Mouse (Mus musculus): ENCODE measurements around the gene Slc25a12.

Slc25a12 gene

DNA sequence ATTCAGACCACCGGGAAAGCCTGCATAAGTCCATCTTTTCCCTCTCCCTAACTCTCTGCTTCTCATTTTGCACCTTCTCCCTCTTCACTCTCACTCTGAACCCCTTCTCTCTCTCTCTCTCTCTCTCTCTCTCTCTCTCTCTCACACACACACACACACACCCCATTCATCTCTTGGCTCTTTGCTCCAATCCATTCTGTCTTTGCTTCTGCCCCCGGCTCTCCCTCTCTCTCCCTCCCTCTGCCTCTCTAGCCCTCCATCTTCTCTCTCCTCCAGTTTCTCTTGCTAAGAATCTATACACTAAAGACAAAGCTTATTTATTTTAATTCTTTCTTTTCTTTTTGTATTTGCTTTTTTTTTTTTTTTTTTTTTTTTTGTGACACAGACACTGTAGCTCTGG, 57.8 kb downstream of the Slc25a12 start:
- no peak for DNase-seq (ENCODE audit: low spot score)

DNA sequence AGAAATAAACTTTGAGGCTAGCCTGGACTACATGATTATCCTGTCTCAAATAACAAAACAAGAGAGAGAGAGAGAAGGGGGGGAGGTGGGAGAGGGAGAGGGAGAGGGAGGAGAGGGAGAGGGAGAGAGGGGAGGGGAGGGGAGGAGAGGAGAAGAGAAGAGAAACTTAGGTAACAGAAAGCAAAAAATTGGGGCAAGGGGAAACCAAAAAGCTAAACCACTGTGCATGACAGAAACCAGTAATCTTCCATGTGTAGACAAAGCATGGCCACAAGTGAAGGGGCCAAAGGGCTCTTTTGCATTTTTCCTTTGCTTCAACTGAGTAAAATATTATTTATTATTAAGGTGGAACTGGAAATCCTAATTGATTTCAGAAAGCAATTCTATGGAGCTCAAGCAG, 61.2 kb downstream of the Slc25a12 start:
- no peak for DNase-seq (ENCODE audit: low spot score)

DNA sequence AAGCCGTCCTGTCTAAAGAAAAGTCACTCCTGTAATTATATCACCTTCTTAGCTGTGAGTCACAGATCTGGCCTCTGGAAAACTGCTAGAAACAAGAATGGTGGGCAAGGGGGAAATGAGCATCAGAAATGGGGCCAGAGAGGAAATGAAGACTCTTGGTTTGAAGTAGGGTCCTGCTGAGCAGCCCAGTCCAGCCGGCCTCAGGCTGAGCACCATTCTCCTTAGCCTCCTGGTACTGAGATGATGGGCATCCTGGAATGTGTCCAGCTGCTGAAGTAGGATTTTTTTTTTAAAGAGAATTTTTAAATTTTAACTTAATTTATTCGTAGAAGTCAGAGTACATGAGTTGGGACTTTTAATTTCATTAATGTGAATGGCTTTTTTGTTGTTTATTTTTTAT, 62.7 kb downstream of the Slc25a12 start:
- DNase-seq (ENCODE audit: low spot score): no peak

DNA sequence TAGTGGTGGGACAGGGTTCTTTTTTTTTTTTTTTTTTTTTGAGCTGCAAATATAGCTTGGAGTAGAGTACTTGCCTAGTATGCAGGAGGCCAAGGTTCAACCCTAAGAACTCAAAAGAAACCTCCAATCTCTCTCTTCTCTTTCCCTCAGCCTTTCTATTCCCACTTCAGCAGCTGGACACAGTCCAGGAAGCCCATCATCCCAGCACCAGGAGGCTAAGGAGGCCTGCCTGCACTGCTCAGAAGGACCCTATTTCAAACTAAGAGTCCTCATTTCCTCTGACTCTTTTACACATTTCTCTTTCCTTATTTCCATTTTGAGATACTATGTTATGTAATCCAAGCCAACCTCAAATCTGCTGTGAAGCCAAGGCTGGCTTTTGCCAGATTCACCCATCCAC, 64.3 kb downstream of the Slc25a12 start:
- no peak for DNase-seq (ENCODE audit: low spot score)

DNA sequence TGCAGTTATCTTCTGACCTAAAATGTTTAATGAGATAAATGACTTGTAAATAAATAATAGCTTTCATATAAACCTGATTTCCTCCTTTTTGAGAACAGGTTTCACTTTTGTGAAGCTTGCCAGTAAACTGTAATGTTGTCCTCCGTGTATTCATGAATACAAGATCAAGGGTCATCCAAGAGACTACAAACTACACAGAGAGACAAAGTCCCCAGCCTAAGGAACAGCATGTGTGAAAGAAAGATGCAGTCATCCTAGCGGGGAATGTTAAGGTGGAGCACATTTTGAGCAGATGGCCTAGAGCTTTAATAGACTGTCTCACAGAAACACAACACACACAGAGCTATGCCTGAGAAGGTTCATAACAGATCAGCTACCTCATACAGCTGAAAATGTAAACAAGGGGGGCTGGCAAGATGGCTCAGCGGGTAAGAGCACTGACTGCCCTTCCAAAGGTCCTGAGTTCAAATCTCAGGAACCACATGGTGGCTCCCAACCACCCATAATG, 65.3 kb downstream of the Slc25a12 start:
- no peak for DNase-seq (ENCODE audit: low spot score)

DNA sequence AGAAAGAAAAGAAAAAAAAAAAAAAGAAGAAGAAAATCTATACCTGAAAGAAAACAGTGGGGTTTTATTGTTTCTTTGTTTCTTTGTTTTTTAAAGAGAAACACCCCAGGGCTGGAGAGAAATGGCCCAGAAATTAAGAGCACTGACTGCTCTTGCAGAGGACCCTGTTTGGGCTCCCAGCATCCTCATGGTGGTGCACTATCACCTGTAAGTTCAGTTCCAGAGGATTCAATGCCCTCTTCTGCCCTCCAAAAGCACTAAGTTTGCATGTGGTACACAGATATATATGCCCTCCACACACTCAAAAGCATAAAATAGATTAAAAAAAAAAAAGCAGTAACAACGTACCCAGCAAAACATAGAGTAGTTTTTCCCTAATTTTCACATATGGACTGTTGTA, 68.8 kb downstream of the Slc25a12 start:
- DNase-seq (ENCODE audit: low spot score): no peak

DNA sequence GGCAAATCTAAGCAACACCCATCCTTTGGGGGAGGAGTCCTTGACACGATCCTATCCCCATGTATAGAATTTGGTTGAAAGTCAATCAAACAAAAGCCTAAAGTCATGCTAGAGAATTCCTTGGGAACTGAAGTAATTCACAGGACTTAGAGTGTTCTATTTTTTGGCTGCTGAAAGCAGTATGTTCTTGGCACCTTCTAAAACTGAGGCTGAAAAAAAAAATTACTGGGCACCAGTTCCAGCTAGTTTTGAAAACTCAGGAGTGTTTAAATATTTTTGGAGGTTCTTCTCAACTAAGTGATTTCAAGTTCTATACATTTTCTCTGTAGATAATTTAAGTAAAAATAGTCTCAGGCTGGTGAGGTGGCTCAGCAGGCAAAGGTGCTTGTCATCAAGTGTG, 70.0 kb downstream of the Slc25a12 start:
- no peak for DNase-seq (ENCODE audit: low spot score)

DNA sequence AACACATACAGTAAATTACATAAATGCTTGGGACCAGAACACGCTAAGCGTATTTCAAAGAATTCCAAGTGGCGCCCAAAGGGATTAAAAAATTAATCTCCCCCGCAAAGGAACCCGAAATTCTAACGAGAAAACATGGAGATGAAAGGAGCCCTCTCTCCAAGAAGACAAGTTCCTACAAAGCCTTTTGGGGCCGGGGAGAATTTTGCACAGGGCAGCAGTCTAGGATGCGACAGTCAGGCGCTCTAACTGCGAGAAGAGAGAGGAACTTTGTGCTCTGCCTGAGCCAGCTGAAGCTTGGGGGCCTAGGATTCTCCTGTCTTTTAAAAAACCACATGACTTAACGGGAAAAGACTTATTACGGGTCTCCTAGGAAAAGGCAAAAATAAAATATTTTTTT, 71.7 kb downstream of the Slc25a12 start:
- DNase-seq (ENCODE audit: low spot score): no peak

DNA sequence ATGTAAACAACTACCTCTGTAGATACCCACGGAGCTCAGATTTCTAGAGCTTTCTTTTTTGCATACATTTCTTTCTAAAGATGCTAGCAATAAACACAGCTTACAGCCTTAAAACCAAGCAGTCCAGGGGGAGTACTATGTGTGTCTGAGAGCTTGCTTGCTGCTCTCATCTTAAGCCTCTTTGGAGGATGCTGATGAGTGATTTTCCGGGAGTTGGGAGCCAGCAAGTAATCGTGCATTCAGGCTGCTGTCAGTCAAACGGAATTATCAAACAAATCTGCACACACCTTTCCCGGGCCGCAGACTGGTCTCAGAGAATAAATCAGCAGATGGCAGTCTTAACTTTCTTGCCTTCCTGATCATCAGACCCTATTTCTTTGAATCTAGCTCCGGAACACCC, 73.1 kb downstream of the Slc25a12 start:
- no peak for DNase-seq (ENCODE audit: low spot score)

DNA sequence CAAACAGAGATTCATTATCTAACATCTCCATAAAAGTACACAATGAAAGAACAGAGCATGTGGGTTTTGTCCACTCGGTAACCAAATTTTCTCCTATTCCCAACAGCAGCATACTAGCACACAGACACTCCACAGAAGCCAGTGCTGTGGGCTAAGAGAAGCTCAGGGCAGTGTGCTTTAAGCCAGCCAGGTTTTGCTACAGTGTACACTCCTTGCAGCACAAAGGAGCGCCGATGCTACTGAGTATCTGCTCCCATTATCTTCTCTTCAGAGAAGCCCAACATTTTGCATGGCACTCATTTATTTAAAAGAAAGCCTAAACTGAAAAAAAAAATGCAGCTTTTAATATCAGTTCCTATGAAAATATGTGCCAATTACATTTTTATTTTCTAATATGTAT, 73.6 kb downstream of the Slc25a12 start:
- DNase-seq (ENCODE audit: low spot score): no peak

DNA sequence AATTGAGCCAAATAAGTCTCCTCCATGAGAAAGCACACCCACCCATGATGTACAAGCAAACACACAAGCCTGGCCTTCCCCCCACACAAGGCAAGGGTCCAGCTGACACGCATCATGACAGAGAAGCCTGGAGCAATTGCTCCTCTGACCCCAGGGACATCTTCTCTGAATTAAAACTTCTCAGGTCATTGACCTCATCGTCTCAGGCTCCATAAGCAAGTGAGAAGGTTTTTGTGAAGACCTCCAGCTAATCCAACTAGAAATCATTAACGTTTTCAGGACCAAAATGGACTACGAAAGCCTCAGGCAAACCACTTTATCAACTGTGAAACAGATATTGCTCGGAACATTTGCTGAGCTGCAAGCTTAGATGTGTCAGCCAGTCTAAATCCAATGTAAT, 76.0 kb downstream of the Slc25a12 start:
- no peak for DNase-seq (ENCODE audit: low spot score)

DNA sequence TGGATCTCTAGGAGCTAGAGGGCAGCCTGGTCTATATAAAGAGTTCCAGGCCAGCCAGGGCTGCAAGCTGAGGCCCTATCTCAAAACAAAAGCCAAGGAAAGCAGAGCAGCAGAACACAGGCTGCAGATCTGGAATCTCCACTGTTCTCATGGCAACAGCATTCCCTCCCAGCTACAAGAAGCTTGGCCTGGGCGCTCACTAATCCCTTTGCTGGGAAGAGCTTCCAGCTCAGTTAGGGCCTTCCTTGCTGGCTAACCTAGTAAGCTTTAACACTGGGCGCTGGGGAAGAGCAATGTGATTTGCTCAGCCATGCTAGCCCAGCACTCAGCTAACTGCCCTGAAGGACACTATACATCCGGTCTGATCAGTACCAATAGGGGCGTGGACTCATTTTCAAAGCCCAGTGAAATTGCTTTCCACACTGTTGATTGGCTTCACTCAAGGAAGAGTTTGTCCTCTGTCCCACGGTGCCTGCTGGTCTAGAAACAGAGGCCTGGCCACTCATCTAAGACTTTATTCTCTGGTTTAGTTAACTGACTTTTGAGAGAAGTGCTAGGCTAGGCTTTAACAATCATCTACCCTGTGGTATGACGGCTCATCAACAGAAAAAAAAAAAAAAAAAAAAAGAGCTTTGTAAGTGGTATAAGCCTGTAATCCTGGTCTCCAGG, 77.3 kb downstream of the Slc25a12 start:
- no peak for DNase-seq (ENCODE audit: low spot score)

DNA sequence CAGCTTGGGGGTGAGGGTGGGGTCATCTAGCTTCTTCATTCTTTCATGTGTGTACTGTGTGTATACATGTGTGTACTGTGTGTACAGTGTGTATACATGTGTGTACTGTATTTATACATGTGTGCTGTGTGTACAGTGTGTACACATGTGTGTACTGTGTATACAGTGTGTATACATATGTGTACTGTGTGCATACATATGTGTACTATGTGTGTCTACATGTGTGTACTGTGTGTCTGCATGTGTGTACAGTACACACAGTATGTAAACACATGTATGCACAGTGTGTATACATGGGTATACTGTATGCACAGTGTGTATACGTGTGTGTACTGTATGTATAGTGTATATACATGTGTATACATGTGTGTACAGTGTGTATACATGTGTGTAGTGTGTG, 85.6 kb downstream of the Slc25a12 start:
- DNase-seq (ENCODE audit: low spot score): no peak

DNA sequence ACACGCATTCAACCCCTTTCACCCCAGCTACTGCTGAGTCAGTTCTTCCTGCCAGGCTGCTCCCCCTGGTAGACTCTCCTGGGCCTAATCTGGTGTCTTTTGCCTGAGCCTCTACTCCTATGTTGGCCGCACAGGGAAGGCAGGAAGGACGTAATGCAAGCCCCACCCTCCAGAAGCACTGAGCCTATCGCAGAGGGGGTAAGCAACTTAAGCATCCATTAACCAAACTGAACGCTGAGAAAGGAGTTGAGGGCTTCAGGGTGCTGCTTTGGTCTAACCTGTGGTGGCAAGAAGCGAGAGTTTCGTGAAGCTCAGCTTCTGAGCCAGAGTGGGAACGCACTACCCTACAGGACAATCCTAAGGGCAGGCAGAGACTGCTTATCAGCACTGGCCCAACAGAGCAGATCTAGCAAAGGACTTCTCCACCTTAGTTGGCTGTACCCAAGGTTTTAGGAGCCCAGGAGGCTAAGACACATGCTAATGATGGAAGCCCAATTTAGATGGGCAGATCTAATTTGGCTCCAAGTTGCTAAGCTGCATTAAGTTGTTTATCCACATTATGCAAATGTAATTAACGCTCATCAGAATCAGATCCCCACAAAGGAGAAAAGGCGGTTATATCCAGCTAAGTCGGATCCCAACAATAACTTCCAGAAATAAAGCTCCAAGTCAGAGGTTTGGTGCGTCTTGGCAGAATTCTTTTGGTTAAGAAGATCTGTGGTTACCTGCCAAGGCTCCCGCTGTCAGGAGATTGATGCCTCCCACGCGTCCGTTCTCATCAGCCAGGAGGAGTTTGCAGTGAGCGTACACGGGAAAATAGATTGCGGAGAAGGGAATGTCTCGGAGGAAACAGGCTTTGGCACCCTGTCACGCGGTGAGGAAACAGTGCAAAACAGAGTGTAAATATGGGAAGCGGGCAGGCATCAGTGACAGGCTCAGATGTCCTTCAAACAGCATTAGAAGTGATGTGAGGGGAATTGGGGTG, 88.5 kb downstream of the Slc25a12 start:
- no peak for DNase-seq (ENCODE audit: low spot score)

DNA sequence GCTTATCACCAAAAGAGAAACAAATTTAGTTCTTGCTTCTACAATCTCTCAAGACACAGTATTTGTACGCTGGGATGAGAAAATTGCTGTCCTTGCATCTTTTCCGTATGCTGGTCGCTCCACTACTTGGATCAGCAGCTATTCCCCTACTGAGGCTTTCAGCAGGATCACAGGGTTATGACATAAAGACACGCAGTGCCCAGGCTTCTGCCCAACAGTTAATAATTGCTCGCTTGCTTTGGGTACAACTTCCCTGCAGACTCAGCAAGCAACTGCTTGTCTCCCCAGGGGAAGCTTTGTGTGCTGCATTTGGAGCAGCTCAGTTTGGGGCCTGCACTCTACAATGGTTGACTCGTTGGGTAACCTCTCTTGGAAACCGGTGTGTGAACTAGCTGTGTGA, 91.8 kb downstream of the Slc25a12 start:
- DNase-seq (ENCODE audit: low spot score): no peak

DNA sequence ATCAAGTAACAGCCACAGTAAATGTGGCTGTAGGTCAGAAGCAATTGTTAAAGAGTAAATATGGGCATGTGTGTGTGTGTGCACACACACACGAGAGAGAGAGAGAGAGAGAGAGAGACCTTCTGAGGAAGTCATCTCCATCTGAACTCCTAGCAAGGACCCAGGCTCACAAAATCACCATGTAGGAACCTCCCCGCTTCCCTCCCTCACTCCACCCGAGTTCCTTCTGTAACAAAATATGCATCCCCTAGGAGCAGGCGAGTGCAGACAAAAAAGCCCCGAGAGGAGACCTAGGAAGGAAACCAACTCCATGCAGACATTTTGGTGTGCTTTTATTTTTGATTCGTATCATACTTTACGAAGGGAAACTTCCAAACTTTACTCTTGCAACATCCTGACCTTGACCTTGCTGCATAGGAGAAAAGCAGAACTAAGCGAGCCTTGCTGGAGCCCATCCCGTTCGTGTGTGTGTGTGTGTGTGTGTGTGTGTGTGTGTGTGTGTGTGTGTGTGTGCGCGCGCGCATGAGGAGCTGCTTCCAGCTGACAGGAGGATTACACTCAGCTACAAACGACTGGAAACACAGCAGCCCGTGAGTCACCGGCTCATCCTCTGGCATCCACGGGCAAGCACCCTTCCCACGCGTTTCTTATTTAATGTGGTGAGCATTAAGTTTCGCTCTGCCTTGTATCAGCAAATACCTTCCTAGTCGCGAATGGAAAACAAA, 93.4 kb downstream of the Slc25a12 start:
- DNase-seq (ENCODE audit: low spot score): peak; percentile 21

DNA sequence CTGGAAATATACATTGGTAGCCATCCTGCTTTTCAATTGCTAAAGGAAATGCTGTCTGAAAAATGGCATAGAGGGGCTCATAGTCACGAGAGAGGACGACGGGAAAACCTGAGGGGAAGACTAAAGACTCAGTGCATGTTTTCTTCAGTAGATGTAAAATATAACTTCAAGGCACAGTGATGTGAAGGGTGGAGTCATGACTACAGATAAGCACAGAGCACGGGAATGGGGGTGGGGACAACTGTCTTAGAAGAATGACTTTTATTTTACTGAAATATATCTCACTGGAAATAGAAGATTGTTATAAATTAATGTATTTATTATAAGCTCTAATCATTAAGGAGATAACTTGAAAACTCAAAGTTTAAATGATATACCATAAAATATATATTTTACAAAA, 97.5 kb downstream of the Slc25a12 start:
- no peak for DNase-seq (ENCODE audit: low spot score)

DNA sequence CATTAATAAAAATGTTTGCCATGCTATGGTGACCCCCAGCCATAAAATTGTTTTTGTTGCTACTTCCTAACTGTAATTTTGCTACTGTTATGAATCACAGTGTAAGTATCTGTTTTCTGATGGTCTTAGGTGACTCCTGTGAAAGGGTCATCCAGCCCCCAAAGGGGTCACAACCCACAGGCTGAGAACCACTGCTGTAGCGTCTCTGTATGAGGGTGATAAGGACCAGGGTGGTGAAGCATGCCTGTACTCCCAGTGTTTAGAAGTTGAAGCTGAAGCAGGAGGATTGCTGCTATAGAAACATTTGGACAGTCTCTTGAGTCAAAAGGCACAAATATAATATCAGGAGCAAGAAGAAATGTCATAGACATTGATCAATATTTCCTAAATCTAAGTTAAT, 98.2 kb downstream of the Slc25a12 start:
- no peak for DNase-seq (ENCODE audit: low spot score)

DNA sequence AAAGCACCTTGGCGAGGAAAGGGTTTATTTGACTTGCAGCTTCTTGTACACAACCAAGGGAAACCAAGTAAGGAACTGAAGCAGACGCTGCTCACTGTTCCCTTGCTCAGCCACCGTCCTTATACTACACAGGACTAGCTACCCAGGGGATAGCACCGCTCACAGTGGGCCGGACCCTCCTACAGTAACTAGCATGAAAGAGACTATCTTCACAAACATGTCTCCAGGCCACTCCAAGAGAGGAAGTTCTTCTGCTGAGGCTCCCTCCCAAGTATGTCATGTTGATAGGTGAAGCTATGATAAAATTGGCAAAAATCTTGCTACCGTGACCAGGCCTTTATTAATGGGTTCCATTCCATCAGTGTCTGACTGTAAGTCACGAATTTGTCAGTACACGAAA, 98.9 kb downstream of the Slc25a12 start:
- DNase-seq (ENCODE audit: low spot score): no peak

DNA sequence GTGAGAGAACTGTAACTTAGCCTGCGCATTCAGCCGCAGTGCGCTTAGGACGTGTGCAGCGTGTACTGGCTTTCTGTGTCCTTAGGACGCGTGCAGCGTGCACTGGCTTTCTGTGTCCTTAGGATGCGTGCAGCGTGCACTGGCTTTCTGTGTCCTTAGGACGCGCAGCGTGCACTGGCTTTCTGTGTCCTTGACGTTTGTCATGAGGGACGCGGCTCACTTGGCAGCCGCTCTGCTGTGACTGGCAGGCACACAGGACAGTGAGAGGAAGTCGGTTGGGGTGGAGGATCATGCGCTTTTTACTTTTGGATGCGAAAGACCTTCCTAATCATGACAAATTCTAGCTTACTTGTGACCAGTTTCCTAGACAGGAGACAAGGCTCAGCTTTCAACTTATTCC, 103.0 kb downstream of the Slc25a12 start:
- no peak for DNase-seq (ENCODE audit: low spot score)

DNA sequence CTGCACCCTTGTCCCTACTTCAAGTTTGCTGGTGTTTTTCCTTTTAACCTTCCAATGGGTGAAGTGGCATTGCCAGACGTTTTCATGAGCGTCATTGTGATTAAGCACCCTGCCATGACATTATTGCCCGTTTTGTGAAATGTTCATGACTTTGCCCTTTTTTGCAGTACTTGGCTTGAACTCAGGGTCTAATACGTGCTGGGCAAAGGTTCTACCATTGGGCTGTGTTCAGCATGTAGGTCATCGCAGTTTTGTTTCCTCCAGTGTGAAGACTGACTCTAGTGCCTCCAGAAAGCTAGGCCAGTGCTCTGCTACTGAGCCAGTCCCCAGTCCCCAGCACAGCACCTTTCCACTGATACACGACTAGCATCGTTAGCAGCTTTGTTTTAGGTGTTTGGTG, 111.0 kb downstream of the Slc25a12 start:
- DNase-seq (ENCODE audit: low spot score): no peak

DNA sequence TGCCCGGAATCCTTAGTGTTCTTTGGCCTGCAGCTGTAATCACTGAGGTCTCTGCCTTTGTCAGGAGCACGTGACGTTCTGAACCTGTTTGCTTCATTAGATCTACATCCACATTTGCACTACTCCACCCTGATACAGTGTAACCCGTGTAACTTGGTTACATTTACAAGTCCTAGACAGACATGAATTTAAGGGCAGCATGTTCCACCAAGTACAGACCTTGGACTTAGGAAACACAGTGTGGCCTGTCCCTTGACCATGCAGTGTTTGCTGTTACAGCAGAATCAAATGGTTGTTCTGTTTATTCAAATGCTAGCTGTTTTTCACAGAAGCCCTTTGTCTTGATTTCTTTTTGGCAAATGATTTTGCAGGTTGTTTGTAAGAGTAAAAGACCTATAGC, 112.7 kb downstream of the Slc25a12 start:
- DNase-seq (ENCODE audit: low spot score): no peak

DNA sequence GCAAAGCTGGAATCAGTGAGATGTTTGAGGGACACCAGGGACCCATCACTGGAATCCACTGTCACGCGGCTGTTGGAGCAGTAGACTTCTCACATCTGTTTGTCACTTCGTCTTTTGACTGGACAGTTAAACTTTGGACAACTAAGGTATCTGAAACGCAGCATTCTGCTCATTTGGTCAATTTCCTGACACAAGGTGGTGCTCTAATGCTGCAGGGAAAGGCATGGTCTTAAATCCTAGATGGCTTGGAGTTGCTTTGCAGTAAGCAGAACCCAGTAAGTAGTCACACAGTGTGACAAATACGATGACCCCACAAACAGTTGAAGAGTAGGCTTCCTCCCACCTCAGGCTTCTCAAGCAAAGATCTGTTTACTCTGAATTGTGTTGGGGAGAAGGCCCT, 116.7 kb downstream of the Slc25a12 start:
- DNase-seq (ENCODE audit: low spot score): no peak

Measured in urinary bladder, postnatal 25 days (tissue).